ENCODE assay signal across 17 mouse cellular contexts in the genomic region with DNA sequence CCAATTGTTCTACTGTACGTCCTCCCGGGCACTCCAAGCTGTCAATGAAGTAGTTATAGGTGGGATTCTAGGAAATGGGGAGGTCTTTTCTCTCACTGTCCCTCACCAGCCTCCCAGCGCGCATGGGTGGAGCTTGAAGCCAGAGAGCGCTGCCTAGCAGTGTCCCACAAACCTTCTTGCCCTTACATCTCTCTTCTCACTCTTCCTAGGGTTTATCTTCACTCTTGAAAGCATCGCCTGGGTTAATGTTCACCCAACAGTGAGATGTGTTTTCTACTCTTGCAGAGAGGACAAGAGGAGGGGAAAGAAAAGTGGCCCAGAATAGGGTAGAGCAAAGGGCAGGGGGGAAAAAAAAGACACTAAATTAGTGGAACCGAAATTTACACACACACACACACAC. TPM values are rescaled to one million over a fixed set of nuclear protein-coding genes. Genes with fewer than 3 reads are reported as not detected.
"Had no signal": no experiment of that assay in that cellular context is flagged by ENCODE, and none has a peak within 500 bp of the region (broad histone marks: within the 10 kb centered on the region; RNA-seq: fewer than 3 reads in every experiment).

No protein-coding gene starts in this region.

- H3K4me1 ChIP-seq: liver, embryonic 15.5 days; midbrain, embryonic 12.5 days; stomach, embryonic 15.5 days had no signal

- H3K9me3 ChIP-seq: limb, embryonic 13.5 days; liver, embryonic 15.5 days; megakaryocyte, embryonic 14.5 days; midbrain, embryonic 12.5 days; stomach, embryonic 15.5 days had no signal

- DNase-seq: kidney, adult 2 months; lung, embryonic 14.5 days; right cerebral cortex, postnatal 4 days; thymus, adult 2 months; thymus, postnatal 36 days had no signal

- H3K36me3 ChIP-seq: limb, embryonic 13.5 days; liver, embryonic 15.5 days; midbrain, embryonic 12.5 days; stomach, embryonic 15.5 days had no signal

- H3K4me2 ChIP-seq: limb, embryonic 13.5 days; liver, embryonic 11.5 days; liver, embryonic 15.5 days; lung, embryonic 14.5 days; midbrain, embryonic 12.5 days; stomach, embryonic 15.5 days had no signal

- H3K27ac ChIP-seq: kidney, postnatal 0 days; layer of hippocampus, adult 2 months; limb, embryonic 13.5 days; liver, embryonic 15.5 days; macrophage; midbrain, embryonic 12.5 days; stomach, embryonic 15.5 days had no signal

- H3K4me3 ChIP-seq: layer of hippocampus, adult 2 months; limb, embryonic 13.5 days; liver, embryonic 15.5 days; megakaryocyte, embryonic 14.5 days; midbrain, embryonic 12.5 days; stomach, embryonic 15.5 days had no signal

- H3K9ac ChIP-seq: limb, embryonic 13.5 days; liver, embryonic 15.5 days; lung, embryonic 14.5 days; midbrain, embryonic 12.5 days; stomach, embryonic 15.5 days had no signal

RNA-seq across cellular contexts. Expression of a gene that starts 4.9 kb away (rescaled TPM):
- polyA plus RNA-seq: kidney, adult 2 months; kidney, postnatal 0 days; limb, embryonic 13.5 days; lung, embryonic 14.5 days; macrophage; midbrain, embryonic 12.5 days; midbrain, postnatal 0 days; spleen, adult 2 months; testis, adult 2 months had no signal

RNA-seq across cellular contexts. Expression of a gene that starts 10.3 kb away (rescaled TPM):
- polyA plus RNA-seq: kidney, adult 2 months; kidney, postnatal 0 days; liver, embryonic 15.5 days; lung, embryonic 14.5 days; macrophage; midbrain, embryonic 12.5 days; midbrain, postnatal 0 days; spleen, adult 2 months; testis, adult 2 months had no signal

RNA-seq across cellular contexts. Expression of a gene that starts 47.6 kb away (rescaled TPM):
- polyA plus RNA-seq: kidney, adult 2 months; kidney, postnatal 0 days; limb, embryonic 13.5 days; liver, embryonic 15.5 days; lung, embryonic 14.5 days; macrophage; midbrain, embryonic 12.5 days; midbrain, postnatal 0 days; spleen, adult 2 months; testis, adult 2 months; thymus, adult 2 months had no signal
